Mouse (Mus musculus) gastrocnemius, adult 8-10 months (tissue): ENCODE measurements around the gene Tor1a. TPM values are rescaled to one million over a fixed set of nuclear protein-coding genes. Genes with fewer than 3 reads are reported as not detected.

ENCODE experiments used
- DNase-seq, 2 experiments: peaks; one replicate each; pipeline ENCODE4 v3.0.0; 2022; ENCODE audit warnings: low spot score in 2 of 2
- total RNA-seq, 4 experiments: library from RNA; stranded (reverse); gene quantifications; 2 replicates each; pipeline ENCODE4 v1.2.4; 2022

Gene Tor1a
- total RNA-seq: 1 to 10 TPM; 4.3 to 5.6 (median 4.6) TPM

DNA sequence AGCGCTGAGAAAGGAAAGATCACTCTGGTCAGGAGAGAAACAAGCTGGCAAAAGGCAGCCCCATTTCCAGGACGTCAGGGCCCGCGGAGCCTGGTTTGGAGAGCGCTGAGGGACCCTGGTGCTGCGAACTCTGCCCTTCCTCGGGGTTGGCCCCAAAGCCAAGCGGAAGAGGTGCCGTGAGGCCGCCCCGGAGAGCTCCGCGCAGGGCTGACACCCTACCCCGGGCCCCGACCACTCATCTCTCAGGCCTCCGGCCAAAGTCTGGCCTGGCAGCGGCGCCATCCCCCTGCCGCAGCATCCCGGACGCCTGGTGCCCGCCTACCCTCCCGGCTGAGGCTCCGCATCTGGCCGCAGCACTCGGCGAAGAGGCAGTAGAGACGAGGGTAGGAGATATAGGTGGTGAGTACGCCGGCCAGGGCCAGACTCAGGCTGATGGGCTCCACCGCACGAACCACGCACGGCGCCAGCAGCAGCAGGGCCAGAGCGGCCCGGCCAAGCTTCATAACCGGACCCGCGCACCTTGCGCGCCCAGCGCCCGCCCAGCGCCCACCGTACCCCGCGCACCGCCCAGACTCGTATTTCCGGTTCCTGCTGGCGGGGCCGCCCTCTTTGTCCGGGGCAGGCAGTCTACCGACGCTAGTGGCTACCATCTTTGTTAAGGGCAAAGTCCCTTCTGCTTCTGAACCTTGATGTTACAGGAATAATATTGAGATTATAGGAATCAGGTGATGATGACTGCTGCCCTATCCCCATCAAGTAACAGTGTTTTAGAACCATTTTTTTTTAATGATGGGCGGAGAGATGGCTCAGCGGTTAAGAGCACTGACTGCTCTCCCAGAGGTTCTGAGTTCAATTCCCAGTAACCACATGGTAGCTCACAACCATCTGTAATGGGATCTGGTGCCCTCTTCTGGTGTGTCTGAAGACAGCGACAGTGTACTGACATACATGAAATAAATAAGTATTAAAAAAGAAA, at the start of gene Tor1a:
TSS of gene Tor1a (minus strand) at position 582 of the 976 bp plus-strand sequence.
- DNase-seq: peak; percentile 78 to 79

- no peak for DNase-seq
These were observed 45.8 kb upstream of the Tor1a start for GRCm38 (mm10) chr2:31013371-31014120.

GRCm38 (mm10) chr2:31007208-31007607, 39.5 kb upstream of the Tor1a start:
- no peak for DNase-seq

GRCm38 (mm10) chr2:31006434-31006833, 38.7 kb upstream of the Tor1a start:
- no peak for DNase-seq

DNA sequence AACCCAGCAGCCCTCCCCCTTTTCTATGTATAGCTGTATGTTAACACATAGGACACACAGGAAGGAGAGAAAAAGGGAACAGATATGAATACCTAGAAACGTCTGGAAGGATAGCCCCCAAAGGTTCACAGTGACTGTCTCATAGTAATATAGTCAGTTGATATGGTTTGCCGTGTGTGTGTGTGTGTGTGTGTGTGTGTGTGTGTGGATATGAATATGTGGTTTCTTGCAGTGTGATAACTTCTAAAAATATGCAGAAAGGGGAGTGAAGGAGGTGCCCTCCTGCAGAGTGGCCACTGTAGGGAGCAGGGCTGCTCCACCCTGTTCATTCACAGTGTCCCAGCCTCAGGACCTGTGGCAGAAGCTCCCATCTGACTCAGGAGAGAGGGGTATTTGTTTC, 37.7 kb upstream of the Tor1a start:
- DNase-seq: no peak

GRCm38 (mm10) chr2:31002857-31003256, 35.1 kb upstream of the Tor1a start:
- DNase-seq: no peak

DNA sequence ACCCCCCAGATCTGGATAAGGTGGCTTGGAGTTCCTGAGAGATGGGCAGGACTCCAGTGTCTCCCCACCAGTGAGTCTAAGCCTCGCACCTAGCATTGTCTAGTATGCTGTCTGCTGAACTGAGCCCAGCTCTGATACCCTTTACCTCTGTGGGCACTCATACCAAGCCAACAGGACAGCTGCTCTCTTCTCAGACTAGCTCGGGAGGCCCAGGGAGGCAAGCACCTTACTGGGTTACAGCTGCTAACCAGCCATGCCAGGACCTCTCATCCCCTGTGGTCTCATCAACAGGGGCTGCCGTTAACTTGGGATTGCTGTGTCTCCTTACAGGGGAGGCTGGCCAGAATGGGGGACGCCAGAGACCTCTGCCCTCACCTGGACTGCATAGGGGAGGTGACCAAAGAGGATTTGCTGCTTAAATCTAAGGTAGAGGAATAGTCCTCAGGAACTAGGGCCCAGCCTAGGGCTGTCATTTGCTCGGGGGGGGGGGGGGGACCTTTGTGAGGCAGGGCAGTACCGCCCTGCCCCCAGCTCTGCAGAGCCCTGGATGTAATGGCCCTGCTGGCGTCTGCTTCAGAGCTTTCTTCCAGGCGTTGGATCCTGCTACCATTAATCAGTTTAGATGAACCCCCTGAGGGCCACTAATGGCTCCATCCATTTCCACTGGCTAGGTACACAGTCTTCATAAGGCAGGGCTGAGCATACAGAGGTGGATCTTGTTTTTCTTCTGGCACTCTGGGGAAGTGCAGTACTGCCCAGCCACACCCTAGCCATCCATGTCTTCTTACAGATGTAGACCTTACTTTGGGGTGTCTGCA, 30.9 kb upstream of the Tor1a start:
- DNase-seq: no peak

DNA sequence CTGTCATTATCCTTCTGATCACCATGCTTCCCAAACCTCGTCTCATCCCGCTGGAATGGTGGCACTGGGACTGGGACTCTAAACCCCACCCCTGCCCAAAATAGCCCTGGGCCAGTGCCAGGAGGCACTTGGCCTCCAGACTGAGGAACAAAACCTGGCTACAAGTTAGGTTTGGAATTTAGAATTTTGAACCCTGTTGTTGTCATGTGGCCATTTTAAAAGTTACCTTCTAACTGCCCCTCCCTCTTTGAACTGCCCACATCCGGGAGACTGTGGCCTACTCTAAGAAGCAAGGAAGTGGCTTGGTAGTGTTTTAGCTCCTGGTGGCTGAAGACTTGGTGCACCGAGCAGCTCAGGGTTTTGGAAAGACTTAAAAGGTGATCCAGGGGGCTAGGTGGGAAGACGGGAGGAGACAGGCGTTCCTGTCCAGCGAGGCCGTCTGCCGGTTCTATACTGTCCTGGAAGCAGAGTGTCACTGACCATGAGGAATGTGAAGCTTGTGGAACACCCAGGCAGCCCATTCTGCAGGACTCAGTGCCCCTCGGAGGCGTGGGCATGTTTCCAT, 27.8 kb upstream of the Tor1a start:
- DNase-seq: no peak

- DNase-seq: no peak
These were observed 27.1 kb upstream of the Tor1a start for GRCm38 (mm10) chr2:30994853-30995252.

DNA sequence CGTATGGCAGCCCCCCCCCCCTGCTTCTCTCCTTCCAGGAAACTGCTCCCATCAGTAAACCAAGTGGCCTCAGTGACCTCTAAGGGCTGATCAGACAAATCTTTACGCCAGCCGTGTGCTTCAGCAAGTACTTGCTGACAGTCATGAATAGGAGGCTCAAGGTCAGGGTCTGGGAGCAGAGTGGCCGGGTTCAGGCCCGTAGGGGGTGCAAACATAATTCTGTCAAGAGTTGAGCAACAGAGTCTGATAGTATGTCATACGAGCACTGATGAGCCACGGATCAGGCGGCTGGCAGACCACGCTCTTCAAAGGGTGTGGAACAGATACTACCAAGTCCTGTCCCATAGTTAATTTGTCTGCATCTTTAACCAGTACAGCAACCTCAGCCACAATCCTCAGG, 22.5 kb upstream of the Tor1a start:
- DNase-seq: no peak

DNA sequence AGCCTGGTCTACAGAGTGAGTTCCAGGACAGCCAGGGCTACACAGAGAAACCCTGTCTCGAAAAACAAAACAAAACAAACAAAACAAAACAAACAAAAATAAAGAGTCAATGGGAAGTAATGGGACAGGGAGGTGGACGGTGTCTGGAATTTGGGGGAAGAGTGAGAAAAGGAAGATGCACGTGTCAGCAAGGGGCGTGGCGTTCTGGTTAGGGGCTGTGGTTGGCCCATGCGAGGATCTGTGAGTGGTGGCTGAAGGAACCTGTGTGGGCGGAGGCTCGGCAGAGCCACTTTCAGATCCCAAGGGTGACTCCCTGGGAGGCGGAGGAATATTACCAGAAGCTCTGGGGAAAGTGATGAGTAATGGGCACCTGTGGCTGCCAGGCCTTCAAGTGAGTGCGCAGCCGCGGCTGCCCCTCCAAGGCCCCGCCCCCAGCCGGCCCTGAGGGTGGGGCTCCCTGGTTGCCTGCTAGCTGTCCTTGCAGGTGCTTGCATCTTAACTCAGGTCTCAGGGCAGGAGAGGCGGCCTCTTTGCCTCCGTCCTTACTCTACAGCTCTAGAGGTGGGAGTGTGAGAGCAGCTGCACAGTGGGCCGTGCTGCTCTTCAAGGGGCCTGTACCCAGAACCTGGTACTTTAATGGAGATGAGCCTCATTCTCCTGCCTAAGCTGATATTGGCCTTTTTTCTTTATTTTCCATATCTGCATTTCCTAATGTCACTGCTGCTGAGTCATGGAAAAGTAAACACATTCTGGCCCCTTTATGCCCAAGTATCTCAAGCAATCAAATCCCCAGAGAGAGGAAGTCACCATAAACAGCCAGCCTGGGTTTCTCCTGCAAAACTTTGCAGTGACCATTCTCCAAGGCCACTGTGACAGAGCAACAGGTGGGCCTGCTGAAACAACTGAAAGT, 17.6 kb upstream of the Tor1a start:
- DNase-seq: peak; percentile 18 to 44

DNA sequence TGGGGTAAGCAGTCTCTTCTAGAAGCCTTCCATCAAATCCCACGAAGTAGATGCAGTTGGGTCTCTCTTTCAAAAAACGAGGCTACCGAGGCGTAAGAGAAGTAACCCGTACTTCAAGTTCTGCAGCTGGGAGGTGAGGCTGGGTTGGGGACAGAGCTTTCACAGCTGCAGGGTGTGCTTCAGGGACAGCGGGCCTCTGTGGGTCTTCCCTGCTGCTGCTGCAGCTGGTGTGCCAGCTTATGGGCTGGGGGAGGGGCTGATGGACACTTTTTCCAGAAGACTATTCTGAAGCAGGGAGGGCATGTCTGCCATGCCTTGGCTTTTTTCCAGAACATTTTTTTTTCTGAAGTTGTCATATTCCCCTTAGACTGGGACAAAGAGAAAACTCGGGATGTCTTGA, 15.3 kb upstream of the Tor1a start:
- DNase-seq: no peak

- DNase-seq: peak; percentile 100
These were observed 14.2 kb upstream of the Tor1a start, which contains the start of the genes BC005624 and Usp20 for GRCm38 (mm10) chr2:30981790-30982513. Gene BC005624, minus strand, starts transcription at chr2:30982201. Gene Usp20, plus strand, starts transcription at chr2:30982279.

DNA sequence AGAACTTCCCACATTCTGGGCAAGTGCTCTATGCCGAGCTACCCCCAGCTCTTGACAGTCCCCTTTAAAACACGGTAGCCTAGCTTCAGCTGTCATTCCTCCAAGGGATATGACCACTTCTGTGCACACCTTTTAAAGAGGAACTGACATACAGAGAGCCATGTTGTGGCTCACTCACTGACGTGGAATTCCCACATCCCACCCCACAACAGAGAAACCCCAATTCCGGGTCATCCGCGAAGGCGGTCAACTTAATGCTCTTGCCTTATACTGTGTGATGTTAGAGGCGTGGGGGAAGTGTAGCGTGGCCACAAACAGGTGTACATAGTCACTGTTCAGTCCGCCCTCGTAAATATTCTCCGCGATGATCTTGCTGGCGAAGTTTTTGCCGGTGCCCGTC, 907 bp downstream of the Tor1a start:
- no peak for DNase-seq

DNA sequence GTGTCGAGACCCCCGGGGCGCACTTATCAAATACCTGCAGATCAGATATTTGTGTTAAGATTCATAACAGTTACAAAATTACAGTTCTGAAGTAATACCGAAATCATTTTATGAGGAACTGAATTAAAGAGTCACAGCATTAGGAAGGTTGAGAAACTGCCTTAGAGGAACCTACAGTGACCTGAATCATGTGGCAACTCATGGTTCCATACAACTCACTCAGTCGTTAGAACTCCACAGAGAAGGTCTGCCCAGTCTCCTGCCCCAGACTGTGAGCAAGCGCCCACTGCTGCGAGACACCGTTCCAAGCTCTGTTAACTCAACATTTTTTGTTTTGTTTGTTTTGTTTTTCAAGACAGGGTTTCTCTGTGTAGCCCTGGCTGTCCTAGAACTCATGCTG, 2.1 kb downstream of the Tor1a start:
- DNase-seq: no peak

GRCm38 (mm10) chr2:30962570-30963254, 5.0 kb downstream of the Tor1a start:
- DNase-seq: no peak

- no peak for DNase-seq
These were observed 7.9 kb downstream of the Tor1a start for GRCm38 (mm10) chr2:30959856-30960255.

DNA sequence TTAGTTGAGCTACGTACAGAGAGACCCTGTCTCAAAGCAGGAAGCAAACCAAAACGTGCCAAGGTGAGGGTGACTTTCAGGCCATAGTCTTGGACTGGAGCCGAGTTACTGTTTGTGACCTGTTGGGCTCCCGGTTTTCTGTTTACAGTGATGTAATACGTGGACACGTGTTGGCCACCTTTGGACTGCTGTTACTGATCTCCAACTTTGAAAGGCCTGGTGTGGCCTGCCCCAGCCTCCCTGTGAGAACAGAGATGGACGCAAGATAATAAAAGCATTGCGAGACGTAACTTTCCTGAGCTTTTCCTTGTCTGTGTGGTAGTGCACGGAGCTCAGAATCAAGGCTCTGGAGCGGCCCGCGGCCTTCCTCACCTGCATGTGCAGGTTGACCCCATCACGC, 9.0 kb downstream of the Tor1a start:
- no peak for DNase-seq

DNA sequence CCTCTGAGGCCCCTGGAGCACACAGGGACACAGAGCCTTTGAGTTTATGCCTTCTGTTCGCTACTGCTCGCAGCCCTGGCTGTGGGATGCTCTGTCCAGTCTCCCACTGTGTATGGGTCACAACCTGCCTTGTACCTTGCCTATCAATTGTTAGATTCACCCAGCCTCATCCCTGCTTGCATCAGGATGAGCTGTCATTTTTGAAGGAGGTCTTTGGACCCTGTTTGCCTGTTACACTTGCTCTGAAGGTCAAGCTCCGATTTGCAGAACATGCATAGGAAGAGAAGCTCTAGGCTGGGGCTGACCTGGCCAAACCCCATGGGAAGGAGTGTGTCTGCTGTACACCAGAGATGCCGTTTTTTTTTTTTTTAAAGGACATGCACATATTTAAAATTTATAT, 10.2 kb downstream of the Tor1a start:
- no peak for DNase-seq
